Mouse (Mus musculus): ENCODE results near the gene Igf2. TPM values are rescaled to one million over a fixed set of nuclear protein-coding genes. Genes with fewer than 3 reads are reported as not detected.

Igf2 gene
- total and polyA plus RNA-seq, 3 experiments = not detected

DNA sequence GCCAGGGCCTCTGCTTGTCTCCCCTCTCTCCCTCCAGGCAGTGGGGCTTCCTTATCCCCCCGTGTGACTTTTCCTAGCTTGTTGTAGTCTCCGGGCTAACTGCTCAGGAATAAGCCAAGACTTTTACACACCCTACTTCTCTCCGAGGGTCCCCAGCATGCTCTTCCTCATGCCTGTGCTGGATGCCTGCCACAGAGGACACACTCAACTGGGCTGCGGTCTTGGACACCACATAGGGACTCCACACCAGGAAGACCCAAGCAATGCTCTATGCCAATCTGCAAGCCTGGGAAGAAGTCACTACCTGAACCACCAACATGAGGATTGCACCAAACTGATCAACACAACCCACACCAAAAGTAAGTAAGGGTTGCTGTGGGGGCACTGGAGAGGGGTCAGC lies 507 bp downstream of the Igf2 start:
- dilution Hi-C loops (cut with MboI; ENCODE audit: extremely low pct_ligation_motif_present, extremely low pct_unique_long_range_greater_than_20kb, low sequenced_read_pairs) = no loop called here
- Histone ChIP-seq H3K79me2 (replicated peaks; ENCODE audit: control insufficient read depth, extremely low read depth, insufficient read depth, poor library complexity, severe bottlenecking) (no peaks in the 10 kb centered on the region), H3K4me3 (replicated peaks in 1 of 3; ENCODE audit: low read depth in 2 of 3, low read length in 2 of 3, poor library complexity in 1 of 3) (no peak overlapping the region), H3K36me3 (replicated peaks in 1 of 2; ENCODE audit: control insufficient read depth in 1 of 2, insufficient read depth in 1 of 2, low read length in 1 of 2) (no peaks in the 10 kb centered on the region), H3K9ac (ENCODE audit: insufficient read depth, low read depth) (no peak overlapping the region), H3K9me3 (replicated peaks; ENCODE audit: low read length) (peaks cover 20% of the 10 kb centered on the region), H3K27ac (ENCODE audit: insufficient read depth, low read depth) (no peak overlapping the region), H3K27me3 (replicated peaks) (peaks cover 54% of the 10 kb centered on the region), H3K4me1 (ENCODE audit: control insufficient read depth in 1 of 2, insufficient read depth in 2 of 2) (no peaks in the 10 kb centered on the region), H3K4me2 (ENCODE audit: insufficient read depth, low read depth, poor library complexity, severe bottlenecking) (no peak overlapping the region)
- no peak for DNase-seq (ENCODE audit: extremely low read depth)
- in situ Hi-C loops (cut with MboI; ENCODE audit: low pct_ligation_motif_present, low pct_unique_long_range_greater_than_20kb, low sequenced_read_pairs) = no loop called here
- TF ChIP-seq ETS1 (conservative IDR thresholded peaks at IDR 0.05; ENCODE audit: low read depth, low read length) (no peak), ZMIZ1 (IDR thresholded peaks at IDR 0.05; ENCODE audit: low read depth, low read length) (no peak), MAFK (IDR thresholded peaks at IDR 0.05; ENCODE audit: insufficient replicate concordance, low read length) (no peak), IRF4 (IDR thresholded peaks at IDR 0.05; ENCODE audit: low read depth, low read length) (no peak), BHLHE40 (IDR thresholded peaks at IDR 0.05; ENCODE audit: low read depth, low read length) (no peak), RAD21 (IDR thresholded peaks at IDR 0.05; ENCODE audit: low read depth, low read length) (no peak), KAT2A (IDR thresholded peaks at IDR 0.05; ENCODE audit: insufficient replicate concordance, low read length) (no peak), JUND (conservative IDR thresholded peaks at IDR 0.05; ENCODE audit: low read depth, low read length) (no peak), ELF1 (IDR thresholded peaks at IDR 0.05; ENCODE audit: low read depth, low read length) (no peak), MYC (IDR thresholded peaks at IDR 0.05; ENCODE audit: low read depth, low read length) (no peak)

DNA sequence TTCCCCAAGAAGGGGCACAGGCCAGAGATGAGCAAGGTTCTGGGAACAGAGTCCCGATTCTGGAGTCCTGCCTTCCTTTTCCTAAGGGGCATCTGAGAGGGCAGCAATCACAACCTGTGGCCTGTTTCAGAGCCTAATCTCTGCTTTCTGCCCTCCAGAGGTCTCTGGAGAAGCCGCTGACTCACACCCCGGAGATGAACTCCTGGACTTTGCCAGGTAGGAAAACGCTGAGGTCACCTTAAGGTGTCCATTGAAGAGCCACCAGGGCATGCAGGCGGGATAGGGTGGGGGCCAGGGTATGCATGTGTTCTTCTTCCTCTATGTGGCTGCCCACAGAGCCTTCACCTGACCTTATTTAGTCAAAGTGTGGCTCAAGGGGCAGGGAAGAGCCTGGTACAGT lies 1.3 kb downstream of the Igf2 start:
- no peak for DNase-seq (ENCODE audit: extremely low read depth)
- Histone ChIP-seq H3K27ac (ENCODE audit: insufficient read depth, low read depth) (no peak overlapping the region), H3K4me2 (ENCODE audit: insufficient read depth, low read depth, poor library complexity, severe bottlenecking) (no peak overlapping the region), H3K4me3 (replicated peaks in 1 of 3; ENCODE audit: low read depth in 2 of 3, low read length in 2 of 3, poor library complexity in 1 of 3) (no peak overlapping the region), H3K9me3 (replicated peaks; ENCODE audit: low read length) (peaks cover 21% of the 10 kb centered on the region), H3K79me2 (replicated peaks; ENCODE audit: control insufficient read depth, extremely low read depth, insufficient read depth, poor library complexity, severe bottlenecking) (no peaks in the 10 kb centered on the region), H3K4me1 (ENCODE audit: control insufficient read depth in 1 of 2, insufficient read depth in 2 of 2) (no peaks in the 10 kb centered on the region), H3K9ac (ENCODE audit: insufficient read depth, low read depth) (no peak overlapping the region), H3K36me3 (replicated peaks in 1 of 2; ENCODE audit: control insufficient read depth in 1 of 2, insufficient read depth in 1 of 2, low read length in 1 of 2) (no peaks in the 10 kb centered on the region), H3K27me3 (replicated peaks) (peaks cover 61% of the 10 kb centered on the region)
- dilution Hi-C loops (cut with MboI; ENCODE audit: extremely low pct_ligation_motif_present, extremely low pct_unique_long_range_greater_than_20kb, low sequenced_read_pairs) (no loop called here), in situ Hi-C loops (cut with MboI; ENCODE audit: low pct_ligation_motif_present, low pct_unique_long_range_greater_than_20kb, low sequenced_read_pairs) (no loop called here)
- no peak for TF ChIP-seq GABPA (IDR thresholded peaks at IDR 0.05; ENCODE audit: insufficient replicate concordance, low read depth, low read length)
- TF ChIP-seq ZC3H11A (IDR thresholded peaks at IDR 0.05; ENCODE audit: low read depth, low read length) = no peak
- no peak for TF ChIP-seq RAD21 (IDR thresholded peaks at IDR 0.05; ENCODE audit: low read depth, low read length)
- no peak for TF ChIP-seq MAFK (IDR thresholded peaks at IDR 0.05; ENCODE audit: insufficient replicate concordance, low read length)
- no peak for TF ChIP-seq IRF4 (IDR thresholded peaks at IDR 0.05; ENCODE audit: low read depth, low read length)
- TF ChIP-seq CHD1 (IDR thresholded peaks at IDR 0.05; ENCODE audit: low read depth, low read length) = no peak

All from CH12.LX (cell line).